Mouse (Mus musculus) forebrain, postnatal 0 days (tissue): ENCODE results near the gene Zcchc13. TPM values are rescaled to one million over a fixed set of nuclear protein-coding genes. Genes with fewer than 3 reads are reported as not detected.

Experiments
- ATAC-seq: fragments of 200-750 bp; cut with Nextera tagmentation; 2 replicates; pipeline ENCODE4 v1.8.0; 2017; ENCODE audit warnings: mild to moderate bottlenecking, moderate library complexity
- DNase-seq: peaks from one replicate; pipeline ENCODE4 v3.0.0-alpha.2; 2015
- H3K27ac ChIP-seq: fragments of 300-500 bp; sonication (generic); 2 replicates; pipeline ENCODE4 v1.5.1; 2014; ENCODE audit warnings: low read depth, mild to moderate bottlenecking, antibody characterized with exemption, low read length, moderate library complexity, mixed read lengths
- H3K27me3 ChIP-seq: fragments of 300-500 bp; sonication (generic); 2 replicates; pipeline ENCODE4 v1.6.1; 2014; ENCODE audit warnings: mild to moderate bottlenecking, low read length, mixed read lengths; ENCODE audit not compliant: insufficient read depth
- H3K36me3 ChIP-seq: fragments of 300-500 bp; sonication (generic); 2 replicates; pipeline ENCODE4 v1.6.1; 2014; ENCODE audit warnings: mild to moderate bottlenecking, moderate library complexity; ENCODE audit not compliant: insufficient read depth
- H3K4me1 ChIP-seq: fragments of 300-500 bp; sonication (generic); 2 replicates; pipeline ENCODE4 v1.6.1; 2014; ENCODE audit warnings: antibody characterized with exemption; ENCODE audit not compliant: insufficient read depth
- H3K4me2 ChIP-seq: fragments of 300-500 bp; sonication (generic); 2 replicates; pipeline ENCODE4 v1.6.1; 2014; ENCODE audit warnings: low read depth, mild to moderate bottlenecking, moderate library complexity
- H3K4me3 ChIP-seq: fragments of 300-500 bp; sonication (generic); 2 replicates; pipeline ENCODE4 v1.5.1; 2014; ENCODE audit warnings: low read depth, low read length, mixed read lengths
- H3K9ac ChIP-seq: fragments of 300-500 bp; sonication (generic); 2 replicates; pipeline ENCODE4 v1.6.1; 2014; ENCODE audit warnings: mild to moderate bottlenecking
- H3K9me3 ChIP-seq: fragments of 300-500 bp; sonication (generic); 2 replicates; pipeline ENCODE4 v1.6.1; 2016; ENCODE audit warnings: low read length
- CTCF ChIP-seq: sonication (generic); IDR thresholded peaks from 2 replicates; pipeline ENCODE4 v1.5.1; 2016; ENCODE audit warnings: antibody characterized with exemption, control low read depth, low read depth
- WGBS: fragments of 180-500 bp; shearing (Covaris S2); extraction: QIAGEN DNeasy Blood & Tissue Kit; methylation state at CpG from one replicate; pipeline ENCODE4 v1.1.7; 2014; 5-methylcytosine and 5-hydroxymethylcytosine counted together
- polyA plus RNA-seq: library from polyadenylated mRNA; unstranded; fragments of >200 nt; fragmentation: Nextera tagmentation; extraction: Ambion mirVana; gene quantifications from 2 replicates; pipeline ENCODE4 v1.2.1, GENCODE M21; 2015
- total RNA-seq: library from RNA; depleted of rRNA; stranded (reverse); fragments of >200 nt; gene quantifications from 2 replicates; pipeline ENCODE4 v1.2.3, GENCODE M21; 2014; rRNA removed

Zcchc13 gene
- total RNA-seq, result not detected in 2 replicates
- polyA plus RNA-seq, result not detected in 2 replicates

DNA sequence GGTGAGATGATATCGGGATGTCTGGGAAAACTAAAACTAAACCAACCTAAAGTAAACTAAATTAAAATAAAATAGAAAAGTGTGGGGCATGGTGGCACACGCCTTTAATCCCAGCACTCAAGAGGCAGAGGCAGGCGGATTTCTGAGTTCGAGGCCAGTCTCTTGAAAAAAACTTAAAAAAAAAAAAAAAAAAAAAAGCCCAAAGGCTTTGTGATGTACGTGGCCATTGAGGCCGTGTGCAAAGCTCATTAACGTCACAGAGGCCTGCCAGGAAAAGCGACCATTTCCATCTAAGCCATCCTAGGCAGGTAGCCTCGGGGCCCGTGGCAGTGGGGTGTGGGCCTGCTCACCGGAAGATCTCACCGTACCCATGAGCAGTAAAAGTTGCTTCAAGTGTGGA, at the start of gene Zcchc13:
Gene Zcchc13, plus strand, starts transcription at position 284 of the 400 bp plus-strand sequence.
- TF ChIP-seq CTCF, result no peak
- H3K9ac ChIP-seq, result no peak within 1 kb of the TSS
- H3K27ac ChIP-seq, result no peak within 1 kb of the TSS
- ATAC-seq (no peak), DNase-seq (no peak)
- H3K4me2 ChIP-seq, result no peak within 1 kb of the TSS
- no peaks in the 10 kb centered on the region; the same call in 1 of the 2 replicates for H3K27me3 ChIP-seq
- 73% methylated on average over 12 of the region's 12 CpGs for WGBS
- H3K9me3 ChIP-seq, result no peaks in the 10 kb centered on the region
- no peaks in the 10 kb centered on the region for H3K4me1 ChIP-seq
- H3K4me3 ChIP-seq, result no peak within 1 kb of the TSS
- no peaks in the 10 kb centered on the region for H3K36me3 ChIP-seq

DNA sequence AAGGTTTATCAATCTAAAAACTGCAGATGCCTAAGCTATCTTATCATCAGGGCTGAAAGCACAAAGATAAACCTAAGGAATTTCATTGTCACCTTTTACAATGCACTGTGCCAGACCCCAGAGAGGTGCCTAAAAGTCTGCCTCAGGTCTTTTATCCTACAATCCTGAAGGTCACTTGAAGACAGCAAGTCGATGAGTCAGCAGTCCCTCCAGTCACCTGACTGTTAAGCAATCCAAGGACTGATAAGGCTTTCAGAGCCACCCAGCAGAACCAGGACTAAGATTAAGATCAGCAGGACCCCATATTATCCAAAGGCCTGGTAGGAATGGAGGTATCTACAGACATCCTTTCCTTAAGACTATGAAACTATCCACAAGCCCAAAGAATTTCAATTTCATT, 46.1 kb upstream of the Zcchc13 start:
- 86% methylated on average over 1 of the region's 1 CpGs for WGBS
- Histone ChIP-seq H3K4me3 (no peak overlapping the region), H3K4me2 (no peak overlapping the region), H3K27ac (no peak overlapping the region), H3K4me1 (no peaks in the 10 kb centered on the region), H3K9ac (no peak overlapping the region), H3K36me3 (no peaks in the 10 kb centered on the region), H3K27me3 (no peaks in the 10 kb centered on the region), H3K9me3 (no peaks in the 10 kb centered on the region)
- DNase-seq (no peak), ATAC-seq (no peak)
- no peak for TF ChIP-seq CTCF

- TF ChIP-seq CTCF, result no peak
- ATAC-seq, result no peak
- H3K27ac ChIP-seq, result no peak overlapping the region
- H3K9me3 ChIP-seq, result no peaks in the 10 kb centered on the region
- no peak for DNase-seq
- H3K27me3 ChIP-seq, result no peaks in the 10 kb centered on the region
- 83% methylated on average over 6 of the region's 6 CpGs for WGBS
- no peaks in the 10 kb centered on the region for H3K4me1 ChIP-seq
- H3K4me3 ChIP-seq, result no peak overlapping the region
- no peak overlapping the region for H3K4me2 ChIP-seq
- no peaks in the 10 kb centered on the region for H3K36me3 ChIP-seq
- H3K9ac ChIP-seq, result no peak overlapping the region
These were observed 38.3 kb upstream of the Zcchc13 start for GRCm38 (mm10) chrX:103592056-103592455.

GRCm38 (mm10) chrX:103602553-103602952, 27.8 kb upstream of the Zcchc13 start:
- DNase-seq (no peak), ATAC-seq (no peak)
- H3K9me3 ChIP-seq, result no peaks in the 10 kb centered on the region
- no peak overlapping the region for H3K4me3 ChIP-seq
- WGBS, result 94% methylated on average over 5 of the region's 5 CpGs
- H3K27me3 ChIP-seq, result no peaks in the 10 kb centered on the region
- H3K4me2 ChIP-seq, result no peak overlapping the region
- no peaks in the 10 kb centered on the region for H3K4me1 ChIP-seq
- no peak overlapping the region for H3K9ac ChIP-seq
- H3K27ac ChIP-seq, result no peak overlapping the region
- peaks cover 23% of the 10 kb centered on the region for H3K36me3 ChIP-seq
- TF ChIP-seq CTCF, result no peak

- no peak for ATAC-seq
- H3K27me3 ChIP-seq, result no peaks in the 10 kb centered on the region
- H3K4me2 ChIP-seq, result no peak overlapping the region
- H3K4me3 ChIP-seq, result no peak overlapping the region
- DNase-seq, result no peak
- H3K9ac ChIP-seq, result no peak overlapping the region
- TF ChIP-seq CTCF, result no peak
- no peak overlapping the region for H3K27ac ChIP-seq
- WGBS, result 77% methylated on average over 5 of the region's 5 CpGs
- H3K36me3 ChIP-seq, result peaks cover 27% of the 10 kb centered on the region
- H3K9me3 ChIP-seq, result no peaks in the 10 kb centered on the region
- H3K4me1 ChIP-seq, result no peaks in the 10 kb centered on the region
These were observed 26.2 kb upstream of the Zcchc13 start for GRCm38 (mm10) chrX:103604211-103604610.

DNA sequence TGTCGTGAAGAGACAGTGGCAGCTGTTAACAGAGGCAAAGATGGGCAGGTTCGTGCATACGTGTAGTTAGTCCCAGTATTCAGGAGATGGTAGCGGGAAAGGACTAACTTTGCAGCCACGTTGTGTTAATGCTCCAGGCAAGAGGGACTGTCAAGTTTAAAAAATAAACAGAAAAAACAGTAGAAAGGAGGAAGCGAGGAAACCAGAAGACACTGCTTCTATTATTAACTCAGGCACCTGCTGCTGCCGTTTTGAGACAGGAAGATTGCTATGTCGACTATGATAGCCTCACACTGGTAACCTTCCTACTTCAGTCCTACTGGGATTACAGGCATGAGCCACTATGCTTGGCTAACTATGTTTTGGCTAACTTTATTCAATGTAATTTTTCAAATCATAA, 24.9 kb upstream of the Zcchc13 start:
- no peaks in the 10 kb centered on the region for H3K9me3 ChIP-seq
- H3K27ac ChIP-seq, result no peak overlapping the region
- H3K4me2 ChIP-seq, result no peak overlapping the region
- ATAC-seq, result no peak
- TF ChIP-seq CTCF, result no peak
- WGBS, result 91% methylated on average over 8 of the region's 8 CpGs
- no peak for DNase-seq
- H3K27me3 ChIP-seq, result no peaks in the 10 kb centered on the region
- peaks cover 30% of the 10 kb centered on the region for H3K36me3 ChIP-seq
- no peak overlapping the region for H3K4me3 ChIP-seq
- no peak overlapping the region for H3K9ac ChIP-seq
- H3K4me1 ChIP-seq, result no peaks in the 10 kb centered on the region

DNA sequence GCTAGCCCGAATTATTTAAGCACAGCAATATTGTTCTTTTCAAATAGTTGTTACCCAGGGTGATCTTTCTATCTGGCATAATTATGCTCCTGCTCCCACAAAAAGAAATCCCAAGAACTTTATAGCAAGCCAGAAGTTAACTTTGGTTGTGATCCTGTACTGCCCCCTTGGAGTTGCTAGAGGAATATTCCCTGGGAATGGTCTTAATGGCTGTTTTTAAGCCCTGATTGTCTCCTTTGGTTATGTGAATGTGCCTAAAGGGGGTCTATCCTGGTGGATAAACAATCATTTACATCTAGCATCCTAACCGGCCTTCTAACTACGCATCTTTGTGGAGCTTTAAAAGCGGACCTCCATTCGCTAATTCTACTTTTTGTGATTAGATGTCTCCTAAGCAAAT, 20.0 kb upstream of the Zcchc13 start:
- 94% methylated on average over 5 of the region's 5 CpGs for WGBS
- DNase-seq, result no peak

More for the DNA sequence above, 20.0 kb upstream of the Zcchc13 start:
- Histone ChIP-seq H3K9me3 (no peaks in the 10 kb centered on the region), H3K4me2 (no peak overlapping the region), H3K4me3 (no peak overlapping the region), H3K9ac (no peak overlapping the region), H3K36me3 (peaks cover 9% of the 10 kb centered on the region; the same call in 1 of the 2 replicates), H3K27ac (no peak overlapping the region), H3K4me1 (no peaks in the 10 kb centered on the region), H3K27me3 (no peaks in the 10 kb centered on the region)
- TF ChIP-seq CTCF, result peak; percentile 46
- ATAC-seq, result no peak
